Mouse (Mus musculus): ENCODE results near the gene Cisd3.

GRCm38 (mm10) chr11:97654210-97654609, 31.4 kb upstream of the Cisd3 start:
- TF ChIP-seq POLR2A (IDR thresholded peaks at IDR 0.05; ENCODE audit: extremely low read depth, insufficient read depth, low read length): no peak
- no peak for TF ChIP-seq CTCF (IDR thresholded peaks at IDR 0.05; ENCODE audit: extremely low read depth, insufficient read depth, low read length)
